Mouse (Mus musculus) lung, embryonic 14.5 days (tissue): Measurements from ENCODE around the gene Plekhg4. TPM values are rescaled to one million over a fixed set of nuclear protein-coding genes. Genes with fewer than 3 reads are reported as not detected.

Source experiments
- ATAC-seq: fragments of 200-750 bp; cut with Nextera tagmentation; 2 replicates; pipeline ENCODE4 v1.8.0; 2017; ENCODE audit warnings: mild to moderate bottlenecking, moderate TSS enrichment, moderate library complexity; ENCODE audit not compliant: insufficient read depth
- DNase-seq: peaks from one replicate; pipeline ENCODE4 v3.0.0-alpha.2; 2015
- H3K27ac ChIP-seq: fragments of 300-500 bp; sonication (generic); 2 replicates; pipeline ENCODE4 v1.5.1; 2014; ENCODE audit warnings: low read depth, mild to moderate bottlenecking, moderate library complexity
- H3K27me3 ChIP-seq: fragments of 300-500 bp; sonication (generic); 2 replicates; pipeline ENCODE4 v1.6.1; 2014; ENCODE audit warnings: low read length, control low read depth; ENCODE audit not compliant: insufficient read depth
- H3K36me3 ChIP-seq: fragments of 300-500 bp; sonication (generic); 2 replicates; pipeline ENCODE4 v1.6.1; 2014; ENCODE audit warnings: control low read depth; ENCODE audit not compliant: insufficient read depth
- H3K4me1 ChIP-seq: fragments of 300-500 bp; sonication (generic); 2 replicates; pipeline ENCODE4 v1.6.1; 2014; ENCODE audit warnings: antibody characterized with exemption, control low read depth; ENCODE audit not compliant: insufficient read depth
- H3K4me2 ChIP-seq: fragments of 300-500 bp; sonication (generic); 2 replicates; pipeline ENCODE4 v1.6.1; 2014; ENCODE audit warnings: mild to moderate bottlenecking
- H3K4me3 ChIP-seq: fragments of 300-500 bp; sonication (generic); 2 replicates; pipeline ENCODE4 v1.5.1; 2014; ENCODE audit warnings: low read depth, low read length
- H3K9ac ChIP-seq: fragments of 300-500 bp; sonication (generic); 2 replicates; pipeline ENCODE4 v1.6.1; 2014
- H3K9me3 ChIP-seq: fragments of 300-500 bp; sonication (generic); 2 replicates; pipeline ENCODE4 v1.6.1; 2016; ENCODE audit warnings: low read depth, low read length, control low read depth
- CTCF ChIP-seq: IDR thresholded peaks from 2 replicates; pipeline ENCODE4 v1.5.1; 2016; ENCODE audit warnings: antibody characterized with exemption, low read depth
- WGBS: fragments of 180-500 bp; shearing (Covaris S2); extraction: QIAGEN DNeasy Blood & Tissue Kit; methylation state at CpG from one replicate; pipeline ENCODE4 v1.1.7; 2014; 5-methylcytosine and 5-hydroxymethylcytosine counted together
- polyA plus RNA-seq: library from polyadenylated mRNA; unstranded; fragments of >200 nt; fragmentation: Nextera tagmentation; extraction: Ambion mirVana; gene quantifications from 2 replicates; pipeline ENCODE4 v1.2.1, GENCODE M21; 2014

Gene Plekhg4
- polyA plus RNA-seq, 1 experiment from 2014 or later, result 1.8 TPM

- no peak for TF ChIP-seq CTCF
- 71% methylated on average over 1 of the region's 1 CpGs for WGBS
- ATAC-seq, result no peak
Observed at GRCm38 (mm10) chr8:105422006-105422405, 48.9 kb downstream of the Plekhg4 start.

GRCm38 (mm10) chr8:105426878-105427277 lies 53.8 kb downstream of the Plekhg4 start:
- no peak for TF ChIP-seq CTCF
- no peak overlapping the region for H3K9ac ChIP-seq
- H3K9me3 ChIP-seq, result no peaks in the 10 kb centered on the region
- WGBS, result 47% methylated on average over 6 of the region's 6 CpGs
- peaks cover 3% of the 10 kb centered on the region; the same call in 1 of the 2 replicates for H3K4me1 ChIP-seq
- DNase-seq, result no peak
- H3K27ac ChIP-seq, result no peak overlapping the region
- H3K27me3 ChIP-seq, result no peaks in the 10 kb centered on the region
- no peak overlapping the region for H3K4me3 ChIP-seq
- no peaks in the 10 kb centered on the region for H3K36me3 ChIP-seq
- no peak overlapping the region for H3K4me2 ChIP-seq
- no peak for ATAC-seq

More at GRCm38 (mm10) chr8:105422006-105422405, 48.9 kb downstream of the Plekhg4 start:
- Histone ChIP-seq H3K9me3 (no peaks in the 10 kb centered on the region), H3K27me3 (no peaks in the 10 kb centered on the region), H3K4me1 (peaks cover 2% of the 10 kb centered on the region; the same call in 1 of the 2 replicates), H3K27ac (no peak overlapping the region), H3K9ac (no peak overlapping the region), H3K36me3 (no peaks in the 10 kb centered on the region), H3K4me2 (no peak overlapping the region), H3K4me3 (no peak overlapping the region)
- DNase-seq, result no peak

GRCm38 (mm10) chr8:105431743-105432515 lies 58.9 kb downstream of the Plekhg4 start:
- 68% methylated on average over 7 of the region's 7 CpGs for WGBS
- Histone ChIP-seq H3K4me1 (peaks cover 8% of the 10 kb centered on the region), H3K27ac (no peak overlapping the region), H3K27me3 (no peaks in the 10 kb centered on the region), H3K4me2 (no peak overlapping the region), H3K36me3 (no peaks in the 10 kb centered on the region), H3K9me3 (no peaks in the 10 kb centered on the region), H3K4me3 (no peak overlapping the region), H3K9ac (no peak overlapping the region)
- DNase-seq (no peak), ATAC-seq (no peak)
- no peak for TF ChIP-seq CTCF

Other genes with a start within 250 kb of the Plekhg4 start
- not detected in 2 replicates for gene Ces4a, start 241.5 kb upstream of the Plekhg4 start, polyA plus RNA-seq
- 81.4 and 85.2 TPM in 2 replicates for gene Cbfb, start 202.6 kb upstream of the Plekhg4 start, polyA plus RNA-seq
- 35.4 and 36.1 TPM in 2 replicates for gene D230025D16Rik, start 148.1 kb upstream of the Plekhg4 start, polyA plus RNA-seq
- 17.4 and 21.2 TPM in 2 replicates for gene B3gnt9, start 118.1 kb upstream of the Plekhg4 start, polyA plus RNA-seq
- 24.3 and 26.1 TPM in 2 replicates for gene Tradd, start 108.7 kb upstream of the Plekhg4 start, polyA plus RNA-seq
- 3.8 and 4.6 TPM in 2 replicates for gene Fbxl8, start 108.6 kb upstream of the Plekhg4 start, polyA plus RNA-seq
- 0.33 and 0.34 TPM in 2 replicates for gene Hsf4, start 103.5 kb upstream of the Plekhg4 start, polyA plus RNA-seq
- 0.61 and 1.1 TPM in 2 replicates for gene Nol3, start 97.1 kb upstream of the Plekhg4 start, polyA plus RNA-seq
- 9.0 and 9.5 TPM in 2 replicates for gene 4931428F04Rik, start 83.4 kb upstream of the Plekhg4 start, polyA plus RNA-seq
- 31.9 and 33.3 TPM in 2 replicates for gene Exoc3l, start 77.2 kb upstream of the Plekhg4 start, polyA plus RNA-seq
- gene E2f4, start 75.6 kb upstream of the Plekhg4 start, polyA plus RNA-seq, result 102 and 112 TPM in 2 replicates
- 5.2 and 8.0 TPM in 2 replicates for gene Elmo3, start 67.7 kb upstream of the Plekhg4 start, polyA plus RNA-seq
- gene Lrrc29, start 47.0 kb upstream of the Plekhg4 start, polyA plus RNA-seq, result 2.7 and 3.1 TPM in 2 replicates
- 108 and 115 TPM in 2 replicates for gene Tmem208, start 46.9 kb upstream of the Plekhg4 start, polyA plus RNA-seq
- gene Fhod1, start 25.3 kb upstream of the Plekhg4 start, polyA plus RNA-seq, result 15.8 and 18.8 TPM in 2 replicates
- 9.9 and 10.9 TPM in 2 replicates for gene Slc9a5, start 24.4 kb upstream of the Plekhg4 start, polyA plus RNA-seq
- 0.12 and 0.32 TPM in 2 replicates for gene Kctd19, start 40.2 kb downstream of the Plekhg4 start, polyA plus RNA-seq
- gene Lrrc36, start 40.3 kb downstream of the Plekhg4 start, polyA plus RNA-seq, result 0.34 and 0.50 TPM in 2 replicates
- gene Tppp3, start 98.3 kb downstream of the Plekhg4 start, polyA plus RNA-seq, result 41.1 and 42.3 TPM in 2 replicates
- 40.0 and 41.9 TPM in 2 replicates for gene Zdhhc1, start 123.6 kb downstream of the Plekhg4 start, polyA plus RNA-seq
- gene Hsd11b2, start 145.5 kb downstream of the Plekhg4 start, polyA plus RNA-seq, result 4.8 and 5.9 TPM in 2 replicates
- 74.6 and 81.0 TPM in 2 replicates for gene Atp6v0d1, start 192.8 kb downstream of the Plekhg4 start, polyA plus RNA-seq
- 32.1 and 33.7 TPM in 2 replicates for gene Ripor1, start 232.0 kb downstream of the Plekhg4 start, polyA plus RNA-seq